Mouse (Mus musculus) stomach, postnatal 0 days (tissue): ENCODE data around the gene Hspa5. TPM values are rescaled to one million over a fixed set of nuclear protein-coding genes. Genes with fewer than 3 reads are reported as not detected.
"Not testable (repeated sequence)": the region's sequence is repeated elsewhere in the genome, so short reads cannot be mapped to it uniquely, and the experiment has no call there.

Source experiments
- ATAC-seq: fragments of 200-750 bp; cut with Nextera tagmentation; 2 replicates; pipeline ENCODE4 v1.8.0; 2017; ENCODE audit not compliant: low FRiP score, low TSS enrichment
- DNase-seq: peaks from one replicate; pipeline ENCODE4 v3.0.0-alpha.2; 2016; ENCODE audit warnings: low spot score
- H3K27ac ChIP-seq: fragments of 300-500 bp; sonication (generic); replicated peaks from 2 replicates; pipeline ENCODE4 v1.5.1; 2014; ENCODE audit warnings: mild to moderate bottlenecking, control low read depth
- H3K27me3 ChIP-seq: fragments of 300-500 bp; sonication (generic); 2 replicates; pipeline ENCODE4 v1.6.1; 2014; ENCODE audit warnings: low read length; ENCODE audit not compliant: control insufficient read depth, insufficient read depth
- H3K36me3 ChIP-seq: fragments of 300-500 bp; sonication (generic); 2 replicates; pipeline ENCODE4 v1.6.1; 2014; ENCODE audit warnings: low read length, mixed read lengths; ENCODE audit not compliant: control insufficient read depth, insufficient read depth
- H3K4me1 ChIP-seq: fragments of 300-500 bp; sonication (generic); replicated peaks from 2 replicates; pipeline ENCODE4 v1.6.1; 2014; ENCODE audit warnings: antibody characterized with exemption; ENCODE audit not compliant: control insufficient read depth, insufficient read depth
- H3K4me2 ChIP-seq: fragments of 300-500 bp; sonication (generic); replicated peaks from 2 replicates; pipeline ENCODE4 v1.6.1; 2014; ENCODE audit warnings: low read depth, mild to moderate bottlenecking, control low read depth, moderate library complexity
- H3K4me3 ChIP-seq: fragments of 300-500 bp; sonication (generic); 2 replicates; pipeline ENCODE4 v1.5.1; 2014; ENCODE audit warnings: low read depth, low read length, control low read depth
- H3K9ac ChIP-seq: fragments of 300-500 bp; sonication (generic); 2 replicates; pipeline ENCODE4 v1.6.1; 2014; ENCODE audit warnings: mild to moderate bottlenecking, low read length, control low read depth, mixed read lengths
- H3K9me3 ChIP-seq: fragments of 300-500 bp; sonication (generic); 2 replicates; pipeline ENCODE4 v1.6.1; 2016; ENCODE audit warnings: low read length; ENCODE audit not compliant: control insufficient read depth
- CTCF ChIP-seq: IDR thresholded peaks from 2 replicates; pipeline ENCODE4 v1.5.1; 2016; ENCODE audit warnings: antibody characterized with exemption, low read depth, mild to moderate bottlenecking, moderate library complexity
- EP300 ChIP-seq: optimal IDR thresholded peaks from 2 replicates; pipeline ENCODE3; 2016; ENCODE audit warnings: antibody characterized with exemption
- WGBS: fragments of 180-500 bp; shearing (Covaris S2); extraction: QIAGEN DNeasy Blood & Tissue Kit; methylation state at CpG from one replicate; pipeline ENCODE4 v1.1.7; 2014; 5-methylcytosine and 5-hydroxymethylcytosine counted together
- polyA plus RNA-seq: library from polyadenylated mRNA; unstranded; fragments of >200 nt; fragmentation: Nextera tagmentation; extraction: Ambion mirVana; gene quantifications from 2 replicates; pipeline ENCODE4 v1.2.1, GENCODE M21; 2015

Hspa5 gene
- polyA plus RNA-seq, 1 experiment from 2014 or later, result 830 TPM

- Histone ChIP-seq H3K27me3 (no peaks in the 10 kb centered on the region), H3K4me1 (no peaks in the 10 kb centered on the region), H3K4me2 (peak overlapping the region; percentile 55; the same call in 1 of the 2 replicates), H3K9ac (peak overlapping the region; percentile 84), H3K27ac (peak overlapping the region; percentile 93), H3K4me3 (peak overlapping the region; percentile 65), H3K9me3 (no peaks in the 10 kb centered on the region), H3K36me3 (no peaks in the 10 kb centered on the region; the same call in 1 of the 2 replicates)
- peak; percentile 98 for DNase-seq
- TF ChIP-seq EP300, result no peak
- TF ChIP-seq CTCF, result peak; percentile 37
- ATAC-seq, result peak; percentile 97
- WGBS, result 5% methylated on average over 39 of the region's 39 CpGs
Measured at GRCm38 (mm10) chr2:34801516-34802482, 30.0 kb downstream of the Hspa5 start.

DNA sequence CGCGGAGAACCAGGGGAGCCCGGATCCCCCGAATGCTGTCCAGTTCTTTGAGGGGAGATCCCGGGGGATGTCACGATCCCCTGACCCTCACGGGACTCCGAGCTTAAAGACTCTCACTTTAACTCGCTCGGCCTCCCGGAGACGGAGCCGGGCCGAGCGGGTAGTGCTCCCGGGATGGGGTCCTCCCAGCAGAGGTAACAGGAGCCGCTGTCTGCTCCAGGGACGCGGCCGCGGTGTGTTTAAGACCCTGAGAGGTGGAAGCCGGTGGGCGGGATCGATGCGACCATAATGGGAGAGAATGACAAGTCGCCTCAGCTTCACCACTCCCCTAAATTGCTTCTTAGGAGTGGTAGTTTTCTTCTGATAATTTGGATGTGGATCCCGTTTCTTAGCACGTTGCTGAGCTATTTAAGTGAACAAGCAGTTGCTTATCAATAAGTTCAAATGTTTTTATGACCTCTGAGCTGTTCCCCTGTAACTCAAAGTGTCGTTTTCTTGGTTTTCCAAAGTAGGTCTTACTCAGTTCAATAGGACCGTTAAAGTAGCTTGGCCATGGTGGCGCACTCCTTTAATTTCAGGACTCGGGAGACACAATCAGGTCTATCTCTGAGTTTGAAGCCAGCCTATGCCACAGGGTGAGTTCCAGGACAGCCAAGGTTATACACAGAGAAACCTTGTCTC lies 30.9 kb downstream of the Hspa5 start:
- WGBS, result 0% methylated on average over 20 of the region's 32 CpGs
- Histone ChIP-seq H3K9ac (peak overlapping the region; percentile 84), H3K4me2 (peak overlapping the region; percentile 55), H3K4me3 (peak overlapping the region; percentile 65), H3K27ac (peak overlapping the region; percentile 93)
- not testable (repeated sequence) for H3K27me3 ChIP-seq, H3K36me3 ChIP-seq, H3K9me3 ChIP-seq, H3K4me1 ChIP-seq
- ATAC-seq (peak; percentile 19), DNase-seq (peak; percentile 26)

DNA sequence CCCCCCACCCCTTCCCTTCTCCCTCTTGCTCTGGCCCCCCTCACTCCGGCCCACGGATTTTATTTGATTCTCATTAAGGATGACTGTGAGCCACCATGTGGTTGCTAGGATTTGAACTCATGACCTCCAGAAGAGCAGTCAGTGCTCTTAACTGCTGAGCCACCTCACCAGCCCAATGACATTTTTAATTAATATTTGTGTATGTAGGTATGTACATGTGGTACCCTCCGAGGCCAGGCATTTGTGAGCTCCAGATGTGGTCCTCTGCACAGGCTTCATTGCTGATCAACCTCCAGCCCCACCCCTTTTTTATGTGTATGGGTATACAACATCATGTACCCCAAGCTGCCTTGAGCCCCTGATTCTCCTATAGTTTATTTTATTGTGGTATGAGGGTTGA lies 32.0 kb downstream of the Hspa5 start:
- Histone ChIP-seq H3K4me3 (no peak overlapping the region), H3K27me3 (no peaks in the 10 kb centered on the region), H3K9ac (no peak overlapping the region), H3K36me3 (no peaks in the 10 kb centered on the region; the same call in 1 of the 2 replicates), H3K4me1 (no peaks in the 10 kb centered on the region), H3K27ac (no peak overlapping the region), H3K9me3 (no peaks in the 10 kb centered on the region), H3K4me2 (0 out of 2 replicates have a peak overlapping the region, but pooled peaks have one; percentile 12)
- 74% methylated on average over 3 of the region's 3 CpGs for WGBS
- DNase-seq, result no peak
- ATAC-seq, result no peak
- TF ChIP-seq CTCF, result no peak
- no peak for TF ChIP-seq EP300

- ATAC-seq, result no peak
- Histone ChIP-seq H3K9ac (no peak overlapping the region), H3K4me2 (no peak overlapping the region), H3K36me3 (no peaks in the 10 kb centered on the region; the same call in 1 of the 2 replicates), H3K9me3 (no peaks in the 10 kb centered on the region), H3K4me3 (no peak overlapping the region), H3K4me1 (no peaks in the 10 kb centered on the region), H3K27ac (no peak overlapping the region), H3K27me3 (no peaks in the 10 kb centered on the region)
- TF ChIP-seq EP300 (no peak), CTCF (no peak)
- WGBS, result 99% methylated on average over 2 of the region's 2 CpGs
- DNase-seq, result no peak
Measured at GRCm38 (mm10) chr2:34804172-34804571, 32.4 kb downstream of the Hspa5 start.

DNA sequence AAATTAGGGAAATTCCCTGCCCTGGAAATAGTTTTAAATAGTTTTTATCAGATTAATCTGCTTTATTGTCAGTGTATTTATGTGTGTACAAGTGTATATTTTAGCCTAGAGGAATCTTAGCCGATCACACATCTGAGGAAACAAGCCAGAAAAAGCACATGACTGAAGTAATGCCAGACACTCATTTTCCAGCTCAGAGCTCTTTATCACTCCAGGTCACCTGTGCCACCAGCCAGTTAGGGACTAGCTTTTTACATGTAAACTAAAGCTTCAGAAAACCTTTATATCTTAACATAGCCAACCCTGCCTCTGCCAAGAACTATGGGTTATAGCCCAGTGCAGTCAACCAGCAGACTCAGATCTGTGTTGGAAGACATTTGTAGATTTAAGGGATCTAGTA lies 33.0 kb downstream of the Hspa5 start:
- TF ChIP-seq EP300 (no peak), CTCF (no peak)
- Histone ChIP-seq H3K27ac (no peak overlapping the region), H3K4me1 (no peaks in the 10 kb centered on the region), H3K36me3 (no peaks in the 10 kb centered on the region; the same call in 1 of the 2 replicates), H3K9me3 (no peaks in the 10 kb centered on the region), H3K4me3 (no peak overlapping the region), H3K9ac (no peak overlapping the region), H3K27me3 (no peaks in the 10 kb centered on the region), H3K4me2 (no peak overlapping the region)
- no peak for ATAC-seq
- DNase-seq, result no peak
- WGBS, result 45% methylated on average over 1 of the region's 1 CpGs
